Mouse (Mus musculus) frontal cortex, postnatal 36 days (tissue): ENCODE measurements around the gene Rarb.

Experiments used
- DNase-seq, 2 experiments: peaks; one replicate each; pipeline ENCODE4 v3.0.0; 2022; ENCODE audit warnings: low spot score in 2 of 2

The Rarb gene

DNA sequence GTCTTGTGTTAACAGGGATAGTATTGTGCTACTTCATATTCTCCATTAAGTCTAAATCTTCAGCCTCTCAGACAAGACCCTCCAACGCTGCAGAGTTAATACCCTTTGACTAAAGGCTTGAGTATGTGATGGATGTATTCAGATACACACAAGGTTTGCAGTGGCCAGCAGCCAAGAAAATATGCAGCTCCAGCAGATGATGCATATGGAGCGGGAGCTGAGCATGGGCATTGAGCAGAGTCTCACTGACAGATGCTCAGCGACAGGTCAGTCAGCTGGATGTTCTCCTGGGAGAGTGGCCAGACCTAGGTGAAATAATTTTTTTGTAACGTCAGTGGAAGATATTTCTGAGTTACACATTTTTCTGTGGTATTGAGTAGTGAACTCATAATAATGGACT is 229.8 kb downstream of the Rarb start:
- no peak for DNase-seq

GRCm38 (mm10) chr14:16578100-16578499 is 240.9 kb downstream of the Rarb start:
- DNase-seq, result no peak

DNA sequence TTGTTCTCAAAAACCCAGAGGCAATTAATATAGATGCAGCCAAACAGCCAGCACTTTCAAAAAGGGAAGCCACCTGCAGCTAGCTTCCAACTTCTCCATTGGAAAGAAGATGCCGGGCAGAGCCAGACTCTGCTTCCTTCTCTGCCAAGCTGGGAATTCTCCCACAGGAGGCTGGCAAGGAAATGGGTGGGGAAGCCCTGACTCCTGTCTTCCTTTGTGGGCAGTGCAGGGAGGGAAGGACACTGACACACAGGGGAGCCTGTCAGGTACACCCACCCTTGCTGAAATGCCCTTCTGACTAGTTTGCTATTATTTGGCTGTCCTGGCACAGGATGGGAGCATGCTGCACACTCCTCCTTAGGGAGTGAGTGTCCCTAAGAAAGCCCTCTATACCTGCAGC is 241.9 kb downstream of the Rarb start:
- no peak for DNase-seq

DNA sequence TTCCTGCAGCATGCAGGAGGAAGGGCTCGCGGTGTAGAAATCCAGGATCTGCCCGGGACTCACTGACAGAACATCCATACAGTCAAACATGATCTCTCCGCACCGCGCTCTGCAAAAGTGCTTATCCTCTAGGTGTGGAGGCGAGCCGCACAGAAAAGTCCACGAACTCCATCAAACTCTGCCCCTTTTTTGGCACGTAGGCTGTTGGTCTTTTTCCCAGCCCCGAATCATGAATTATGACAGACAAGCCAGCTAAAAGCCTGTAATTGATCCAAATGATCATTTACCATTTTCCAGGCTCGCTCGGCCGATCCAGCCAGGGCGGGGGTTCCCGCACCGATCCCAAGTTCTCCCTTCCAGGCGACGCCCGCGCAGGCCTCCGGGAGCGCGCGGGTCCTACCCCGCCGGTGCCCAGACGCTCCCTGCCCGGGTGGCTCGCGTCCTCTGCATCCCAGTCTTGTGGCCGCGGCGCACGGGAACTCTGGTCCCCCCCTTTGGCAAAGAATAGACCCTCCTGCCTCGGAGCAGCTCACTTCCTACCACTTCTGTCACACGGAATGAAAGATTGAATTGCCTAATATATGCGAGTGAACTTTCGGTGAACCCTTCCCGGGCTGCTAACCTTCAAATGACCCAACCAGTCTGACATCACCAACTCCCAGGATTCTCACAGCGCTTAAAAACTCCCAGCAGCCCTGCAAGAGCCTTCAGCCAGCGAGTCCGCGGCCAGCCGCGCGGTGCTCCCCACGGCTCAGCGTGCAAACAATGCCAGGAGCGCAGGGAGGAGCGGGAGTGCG is 243.8 kb downstream of the Rarb start:
- DNase-seq, result peak; percentile 68 to 75

GRCm38 (mm10) chr14:16573475-16574171 is 245.3 kb downstream of the Rarb start:
- DNase-seq, result no peak

DNA sequence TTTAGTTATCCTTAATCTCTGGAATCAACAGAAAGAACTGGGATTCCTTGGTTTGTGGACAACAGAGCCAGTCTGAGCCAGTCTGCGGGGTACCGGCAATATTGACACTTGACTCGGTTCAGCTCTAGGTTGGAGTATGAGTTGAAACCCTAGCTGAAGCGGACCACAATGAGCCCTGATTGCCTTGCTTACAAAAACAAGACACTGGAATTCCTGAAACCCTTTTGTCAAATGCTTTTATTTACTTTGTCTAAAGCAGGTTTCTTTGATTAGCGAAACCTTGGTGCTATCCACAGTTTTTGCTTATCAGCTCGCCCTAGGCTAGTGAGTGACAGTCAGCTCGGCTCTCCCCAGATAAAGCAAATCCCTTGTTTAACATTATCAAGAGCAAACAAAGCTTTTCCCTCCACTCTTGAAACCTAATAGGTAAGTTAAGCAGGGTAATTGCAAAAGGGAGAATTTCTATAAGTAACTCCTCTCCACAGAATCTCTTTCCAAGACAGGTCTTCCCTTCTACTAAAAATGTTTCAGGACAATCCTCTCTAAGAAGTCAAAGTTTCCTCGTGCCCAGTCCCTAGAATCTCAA is 246.1 kb downstream of the Rarb start:
- DNase-seq, result no peak

DNA sequence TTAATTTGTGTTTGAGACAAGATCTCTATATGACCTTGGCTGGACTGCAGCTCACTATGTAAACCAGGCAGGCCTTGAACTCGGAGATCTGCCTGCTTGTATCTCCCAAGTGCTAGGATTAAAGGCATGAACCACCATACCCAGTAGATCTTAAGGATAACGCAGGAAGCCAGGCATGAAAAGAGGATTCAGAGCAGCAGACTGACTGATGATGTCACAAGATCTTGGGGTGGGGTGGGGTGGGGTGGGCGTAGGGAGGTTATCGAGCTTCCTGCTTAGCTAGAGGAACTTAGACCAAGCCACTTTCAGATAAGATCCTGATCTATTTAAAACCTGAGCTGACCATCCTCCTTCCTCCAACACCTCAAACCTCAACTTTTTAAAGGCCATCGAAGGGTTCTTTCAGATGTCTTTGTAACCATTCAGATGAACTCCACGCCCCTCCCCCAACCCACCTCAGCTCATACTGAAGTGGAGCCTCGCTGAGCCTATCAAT is 249.4 kb downstream of the Rarb start:
- DNase-seq, result no peak

- DNase-seq, result no peak
Observed at GRCm38 (mm10) chr14:16566920-16567319, 252.0 kb downstream of the Rarb start.

DNA sequence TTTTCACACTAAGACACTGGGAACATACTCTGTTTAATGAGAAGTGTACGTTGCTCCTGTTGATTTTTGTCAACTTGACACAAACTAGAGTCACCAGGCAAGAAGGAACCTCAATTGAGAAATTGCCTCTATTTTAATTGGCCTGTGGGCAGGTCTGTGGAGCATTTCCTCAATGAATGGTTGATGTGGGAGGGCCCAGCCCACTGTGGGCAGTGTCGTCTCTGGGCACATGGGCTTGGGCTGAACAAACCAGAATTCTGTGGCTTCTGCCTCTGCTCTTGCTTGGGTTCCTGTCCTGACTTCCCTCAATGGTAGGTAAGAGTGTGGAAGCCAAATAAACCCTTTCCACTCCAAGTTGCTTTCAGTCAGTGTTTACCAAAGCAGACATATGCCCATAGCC is 255.0 kb downstream of the Rarb start:
- no peak for DNase-seq

GRCm38 (mm10) chr14:16561496-16562170 is 257.3 kb downstream of the Rarb start:
- no peak for DNase-seq

- no peak for DNase-seq
Observed at GRCm38 (mm10) chr14:16559294-16560217, 259.4 kb downstream of the Rarb start.

DNA sequence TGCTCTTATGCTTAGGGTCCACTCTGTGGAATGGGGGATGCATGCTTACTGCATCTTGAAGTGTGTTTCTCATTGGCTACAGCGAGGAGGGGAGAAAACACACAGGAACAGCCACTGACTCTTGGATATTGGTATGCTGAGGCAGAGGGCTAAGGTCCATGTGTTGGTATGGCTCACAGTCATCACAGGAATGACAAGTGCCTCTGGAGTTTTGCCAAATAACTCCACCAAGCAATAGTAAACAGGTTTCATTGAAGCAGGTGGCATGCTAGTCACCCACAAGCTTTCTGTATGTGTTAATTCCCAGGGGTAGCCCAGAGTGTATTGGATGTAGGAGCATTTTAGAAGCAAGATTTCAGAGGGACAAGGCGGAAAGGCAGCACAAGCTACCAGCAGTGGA is 260.9 kb downstream of the Rarb start:
- no peak for DNase-seq

GRCm38 (mm10) chr14:16554643-16555459 is 264.1 kb downstream of the Rarb start:
- no peak for DNase-seq

DNA sequence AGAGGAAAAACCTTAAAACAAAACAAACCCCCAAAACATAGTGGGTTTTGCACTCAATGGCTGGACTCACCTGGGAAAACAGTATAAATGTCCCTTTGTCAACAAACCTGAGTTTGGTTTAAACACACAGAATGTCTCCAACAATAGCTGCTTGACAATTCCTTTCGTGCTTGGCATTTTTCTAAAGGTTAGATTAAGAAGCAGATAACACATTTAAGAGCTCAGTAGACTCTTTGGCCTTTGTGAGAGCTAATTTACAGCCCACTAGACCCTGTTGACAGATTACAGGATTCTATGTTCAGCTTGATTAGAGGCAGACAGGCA is 264.7 kb downstream of the Rarb start:
- DNase-seq, result no peak

- no peak for DNase-seq
Observed at GRCm38 (mm10) chr14:16552293-16552692, 266.7 kb downstream of the Rarb start.

GRCm38 (mm10) chr14:16551843-16552242 is 267.1 kb downstream of the Rarb start:
- peak; percentile 24 to 61 for DNase-seq

- DNase-seq, result no peak
Observed at GRCm38 (mm10) chr14:16548200-16548576, 270.8 kb downstream of the Rarb start.

DNA sequence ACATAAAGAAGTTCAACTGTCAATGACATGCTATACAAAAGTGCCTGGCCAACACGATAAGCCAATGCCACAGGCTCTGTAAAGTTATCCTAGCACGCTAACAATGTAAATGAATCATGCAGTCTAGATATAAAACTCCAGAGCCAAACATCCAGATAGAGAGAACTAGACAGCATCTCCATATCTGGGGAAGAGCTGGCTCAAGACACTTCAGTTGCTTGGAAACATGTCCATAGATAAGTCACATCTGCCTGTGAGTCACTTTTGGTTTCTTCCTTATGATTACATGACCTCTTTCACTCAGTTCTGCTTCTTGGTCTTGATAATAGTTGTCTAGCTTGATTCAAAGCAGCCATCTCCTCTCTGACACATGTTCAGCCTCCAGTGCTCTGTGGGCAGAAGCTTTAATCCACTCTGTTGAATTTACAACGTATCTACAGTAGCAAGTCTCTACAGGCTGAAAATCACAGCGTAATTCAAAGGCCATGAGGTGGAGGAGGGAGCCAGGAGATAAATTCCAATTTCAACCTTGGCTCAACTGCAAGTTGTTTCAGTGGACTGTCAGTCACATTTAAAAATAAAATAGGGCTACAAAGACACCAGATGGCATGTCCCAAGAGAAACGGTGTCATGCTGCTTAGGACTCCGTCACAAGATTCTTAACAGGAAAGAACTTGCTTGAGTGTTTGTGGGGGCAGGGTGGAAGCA is 271.3 kb downstream of the Rarb start:
- DNase-seq, result no peak

DNA sequence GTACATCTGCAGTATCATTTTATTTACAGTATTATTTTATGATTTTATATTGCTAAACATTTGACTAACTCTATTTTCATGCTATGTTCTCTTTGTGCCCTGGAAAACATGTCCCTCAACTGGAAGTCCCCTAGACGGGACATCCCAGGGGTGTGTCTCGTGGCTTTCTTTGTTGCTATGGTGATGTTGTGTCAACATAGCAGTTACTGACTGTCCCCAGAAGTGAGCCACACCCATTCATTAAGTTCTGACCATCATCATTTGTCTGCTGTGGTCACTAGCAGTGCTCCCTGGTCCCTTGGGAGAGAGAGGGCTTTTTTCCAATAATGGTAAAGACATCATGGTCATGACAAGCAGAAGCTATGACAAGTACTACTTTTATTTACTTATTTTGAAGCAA is 274.0 kb downstream of the Rarb start:
- DNase-seq, result no peak

DNA sequence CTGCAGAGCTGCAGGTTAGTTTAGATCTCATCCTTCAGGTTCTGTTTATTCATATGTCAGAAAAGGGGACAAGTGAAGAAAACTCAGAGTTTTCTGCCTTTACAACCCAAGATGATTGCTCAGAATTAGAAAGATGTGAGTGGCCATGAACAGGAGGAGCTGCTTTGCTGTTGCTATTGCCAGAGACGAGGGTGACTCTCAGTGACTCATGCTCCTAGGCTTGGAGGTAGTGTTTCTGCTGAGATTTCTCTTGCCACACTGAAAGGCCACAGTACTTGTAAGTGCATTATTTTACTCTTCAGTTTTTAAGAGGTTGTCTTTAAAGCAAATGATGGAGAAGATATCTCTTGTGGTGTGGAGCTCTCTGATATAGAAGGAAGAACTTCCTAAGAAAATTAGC is 277.3 kb downstream of the Rarb start:
- no peak for DNase-seq
